Mouse (Mus musculus) layer of hippocampus, postnatal 25 days (tissue): ENCODE results near the gene 1700012B09Rik. TPM values are rescaled to one million over a fixed set of nuclear protein-coding genes. Genes with fewer than 3 reads are reported as not detected.

Experiments
- DNase-seq, 2 experiments: peaks; one replicate each; pipeline ENCODE4 v3.0.0; 2022; ENCODE audit warnings: mixed read lengths in 2 of 2, low spot score in 1 of 2; ENCODE audit errors: extremely low spot score in 1 of 2
- total RNA-seq, 2 experiments: library from RNA; stranded (reverse); gene quantifications; 2 replicates each; pipeline ENCODE4 v1.2.3; 2021

Gene 1700012B09Rik
- under 1 TPM in 1 of 2 experiments, not detected in 1; 0.42 TPM for total RNA-seq

DNA sequence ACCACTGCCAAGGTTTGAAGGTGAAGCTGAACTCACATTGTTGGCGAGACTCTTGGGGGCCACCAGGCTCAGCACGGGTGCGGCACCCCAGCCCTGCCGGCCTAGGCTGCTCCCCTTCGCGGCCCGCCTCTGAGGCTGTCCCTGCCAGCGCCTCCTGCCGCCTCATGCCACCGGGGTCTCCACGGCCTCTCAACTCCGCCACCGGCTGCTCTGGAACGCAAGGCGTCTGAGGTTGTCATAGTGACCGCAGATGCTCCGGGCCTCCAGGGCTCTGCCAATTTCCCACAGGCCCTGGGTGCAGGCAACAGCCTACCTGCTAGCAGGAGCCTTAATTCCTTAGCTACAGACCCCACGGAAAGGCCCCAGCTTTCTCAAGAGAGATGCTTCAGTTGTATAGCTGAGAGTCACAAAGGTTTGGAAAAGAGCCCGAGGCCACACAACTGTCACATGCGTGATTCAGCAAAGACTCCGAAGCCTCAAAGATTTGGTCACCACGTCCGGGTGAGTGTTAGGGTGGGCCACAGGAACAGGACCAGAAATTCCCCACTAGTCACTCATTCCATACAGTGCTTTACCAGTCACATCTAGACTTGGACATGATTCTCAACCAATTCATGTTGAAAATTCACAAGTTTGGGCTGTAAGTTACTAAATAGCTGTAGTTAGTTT lies at the start of gene 1700012B09Rik:
Gene 1700012B09Rik (minus strand): TSS at position 228 of the 669 bp plus-strand sequence.
- DNase-seq = no peak

DNA sequence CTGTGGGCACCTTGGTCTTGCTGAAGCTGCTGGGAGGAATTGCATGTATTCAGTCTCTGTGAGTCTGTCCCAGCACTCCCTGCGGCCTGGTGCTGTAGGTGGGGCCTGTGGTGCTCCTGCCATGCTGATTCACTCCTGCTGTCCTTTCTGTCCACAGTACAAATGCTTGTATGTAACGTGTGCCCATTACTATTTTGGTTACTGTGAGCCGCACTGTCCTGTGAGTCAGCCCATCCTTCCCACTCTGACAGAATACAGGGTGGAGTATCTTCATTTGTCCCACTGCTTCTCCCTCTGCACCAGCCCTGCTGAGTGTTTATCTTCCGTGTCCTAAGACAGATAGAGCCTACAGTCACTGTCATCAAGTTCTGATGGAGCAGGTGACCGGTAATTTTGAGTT lies 39.3 kb upstream of the 1700012B09Rik start:
- DNase-seq = no peak

DNA sequence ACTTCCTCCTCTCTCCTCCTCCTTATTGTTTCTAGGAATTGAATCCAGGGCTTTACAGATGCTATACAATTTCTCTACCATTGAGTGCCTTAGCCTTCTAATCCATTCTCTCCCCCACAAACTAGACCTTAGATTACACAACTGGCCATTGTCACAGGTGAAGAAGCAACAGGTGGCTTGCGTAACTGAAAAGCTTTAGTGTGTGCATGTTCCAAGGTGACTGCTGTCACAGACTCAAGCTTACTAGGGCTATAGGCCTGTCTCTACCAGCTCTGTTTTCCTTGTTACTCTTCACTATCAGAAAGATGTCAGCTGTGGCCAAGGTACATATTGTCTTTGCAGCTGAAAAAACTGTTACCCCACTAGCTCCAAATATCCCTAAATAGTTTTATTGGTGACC lies 36.0 kb upstream of the 1700012B09Rik start:
- DNase-seq = no peak

DNA sequence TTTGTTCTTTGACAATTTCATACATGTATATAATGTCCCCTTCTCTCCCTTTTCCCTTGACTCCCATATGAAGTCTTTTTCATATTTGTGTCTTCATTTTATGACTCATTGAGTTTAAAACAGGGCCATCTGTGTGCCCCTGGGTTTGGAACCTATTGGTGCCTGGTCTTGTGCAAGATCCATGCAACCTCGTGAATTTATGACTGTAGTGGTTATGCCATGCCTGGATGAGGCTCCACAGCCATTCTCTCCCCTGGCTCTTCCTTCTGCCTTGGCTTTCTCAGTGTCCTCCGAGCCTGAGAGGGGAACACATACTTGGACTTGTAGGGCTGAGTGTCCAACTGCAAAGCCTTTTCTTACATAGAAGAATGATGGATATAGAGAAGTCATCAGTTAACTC lies 34.9 kb upstream of the 1700012B09Rik start:
- no peak for DNase-seq

DNA sequence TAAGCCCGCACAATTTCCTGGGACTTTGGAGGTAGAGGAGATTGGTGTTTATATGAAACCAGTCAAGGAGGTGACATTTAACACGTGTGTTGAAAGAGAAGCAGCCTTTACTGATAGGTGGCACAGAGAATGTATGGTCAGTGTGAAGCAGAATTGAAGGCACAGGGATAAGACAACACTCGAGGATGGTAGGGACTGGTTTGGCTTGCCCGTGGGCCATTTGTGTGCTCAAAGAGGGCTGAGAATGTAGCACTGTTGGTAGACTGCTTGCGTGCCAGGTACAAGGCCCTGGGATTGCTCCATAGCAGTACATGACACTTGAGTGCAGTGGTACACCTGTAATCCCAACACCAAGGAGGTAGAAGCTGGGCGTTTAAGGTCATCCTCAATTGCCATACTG lies 16.5 kb upstream of the 1700012B09Rik start:
- no peak for DNase-seq

DNA sequence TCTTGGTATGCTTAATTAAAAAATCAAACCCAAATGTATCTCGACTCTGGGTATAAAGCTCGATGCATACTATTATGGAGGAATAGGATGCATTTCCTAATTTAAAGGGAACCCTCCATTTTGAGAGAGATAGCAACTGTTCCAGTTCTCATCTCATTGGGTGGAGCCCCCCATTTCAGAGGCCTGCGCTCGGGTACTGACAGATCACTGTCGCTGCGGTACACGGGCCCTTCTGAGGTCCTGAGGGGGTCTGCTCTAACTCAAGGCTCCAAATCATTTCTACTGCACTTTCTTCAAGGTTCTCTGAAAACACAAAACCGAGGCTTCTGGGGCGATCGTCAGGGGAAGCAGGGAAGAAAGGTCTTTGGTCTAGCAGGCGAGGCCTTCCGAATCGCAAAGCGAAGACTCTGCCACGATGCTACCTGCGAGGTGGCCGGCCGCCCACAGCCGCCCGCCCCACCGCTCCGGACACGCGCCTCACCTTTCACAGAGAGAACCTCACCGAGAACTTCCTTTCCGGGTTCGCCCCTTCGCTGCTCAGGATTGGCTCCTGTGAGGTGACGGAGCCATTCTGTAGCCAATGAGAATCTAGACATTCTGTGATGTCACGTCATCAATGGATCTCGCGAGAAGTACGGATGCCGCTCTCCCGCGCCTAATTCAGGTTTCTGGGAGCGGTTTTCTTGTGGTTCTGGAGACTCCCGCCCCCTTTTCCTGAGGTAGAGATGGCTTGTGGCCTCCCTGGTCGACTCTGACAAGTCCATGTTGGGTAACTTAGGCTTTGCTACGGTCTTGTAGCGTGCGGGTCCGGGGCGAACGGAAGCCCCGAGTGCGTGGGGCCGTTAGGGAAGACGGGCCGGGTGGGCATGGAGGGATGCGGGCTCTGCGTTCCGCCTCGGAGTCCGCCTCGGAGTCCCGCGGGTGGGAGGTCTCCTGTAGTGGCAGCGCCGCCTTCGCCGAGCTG lies 13.5 kb upstream of the 1700012B09Rik start, which contains the start of the genes Mre11a and Ankrd49:
Gene Mre11a (plus strand): TSS at position 616 of the 964 bp plus-strand sequence.
Gene Ankrd49 (minus strand): TSS at position 818 of the 964 bp plus-strand sequence.
- DNase-seq = peak; percentile 81 to 84

DNA sequence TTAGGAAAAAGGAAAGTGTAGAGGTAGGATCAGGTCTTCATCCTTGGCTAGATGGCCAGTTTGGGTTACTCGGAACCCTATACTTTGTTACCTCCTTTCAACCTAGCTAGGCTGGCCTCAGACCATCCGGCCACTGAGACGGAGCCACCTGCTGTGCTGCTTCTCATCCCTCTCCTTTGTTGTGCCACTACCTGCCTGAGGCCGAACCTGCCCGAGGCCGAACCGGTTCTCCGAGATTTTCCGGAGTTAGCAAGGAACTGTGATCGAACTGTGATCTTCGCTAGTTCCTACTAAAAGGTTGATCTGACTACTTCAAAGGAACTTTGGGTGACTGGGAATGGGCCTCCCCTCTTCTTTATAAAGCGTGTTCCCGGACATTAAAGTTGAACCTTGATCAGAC lies 7.5 kb upstream of the 1700012B09Rik start:
- DNase-seq = no peak

DNA sequence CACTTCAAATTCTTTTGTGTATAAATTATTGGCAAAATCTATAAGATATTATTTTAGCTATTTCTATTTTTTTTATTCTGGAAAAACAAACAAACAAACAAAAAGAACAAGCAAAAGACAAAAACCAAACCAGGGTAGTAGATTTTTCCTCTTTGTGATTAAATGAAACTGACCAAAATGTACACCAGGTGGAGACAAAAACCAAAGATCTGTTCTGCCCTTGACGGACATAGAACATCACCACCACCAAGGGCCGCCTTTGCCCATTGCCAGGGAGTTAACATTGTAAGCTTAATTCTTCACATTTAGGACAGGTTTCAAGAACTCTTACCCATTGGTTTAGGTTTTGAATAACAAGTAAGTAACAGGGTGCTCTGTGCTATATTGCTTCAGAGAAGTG lies 3.0 kb upstream of the 1700012B09Rik start:
- no peak for DNase-seq

DNA sequence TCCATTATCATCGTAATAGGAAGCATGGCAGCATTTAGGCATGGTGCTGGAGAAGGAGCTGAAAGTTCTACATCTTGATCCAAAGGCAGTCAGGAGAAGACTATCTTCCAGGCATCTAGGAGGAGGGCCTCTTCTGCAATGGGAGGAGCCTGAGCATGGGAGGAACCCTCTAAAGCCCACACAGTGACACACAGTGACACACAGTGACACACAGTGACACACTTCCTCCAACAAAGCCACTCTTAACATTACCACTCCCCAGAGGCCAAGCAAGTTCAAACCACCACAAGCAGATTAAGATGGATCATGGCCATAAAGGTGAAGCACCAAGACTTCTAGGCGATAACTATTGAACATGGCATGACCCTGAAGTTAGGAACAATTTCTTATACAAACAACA lies 1.2 kb upstream of the 1700012B09Rik start:
- no peak for DNase-seq

DNA sequence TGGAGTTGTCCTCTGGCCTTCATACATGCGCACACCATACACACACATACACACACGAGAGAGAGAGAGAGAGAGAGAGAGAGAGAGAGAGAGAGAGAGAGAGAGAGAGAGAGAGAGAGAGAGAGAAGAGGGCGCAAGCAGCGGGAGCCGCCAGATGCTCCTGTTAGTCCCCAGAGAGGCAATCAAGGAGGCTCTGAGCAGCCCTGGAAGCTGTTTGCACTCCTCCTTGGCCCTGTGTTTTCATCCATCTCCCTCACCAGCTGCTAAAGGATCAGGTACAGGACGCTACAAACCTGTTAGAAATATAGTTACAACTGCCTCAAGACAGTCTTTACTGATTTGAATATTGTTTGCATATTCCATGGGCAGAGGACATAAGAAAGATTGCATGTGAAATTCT lies 1.0 kb downstream of the 1700012B09Rik start:
- DNase-seq = no peak

DNA sequence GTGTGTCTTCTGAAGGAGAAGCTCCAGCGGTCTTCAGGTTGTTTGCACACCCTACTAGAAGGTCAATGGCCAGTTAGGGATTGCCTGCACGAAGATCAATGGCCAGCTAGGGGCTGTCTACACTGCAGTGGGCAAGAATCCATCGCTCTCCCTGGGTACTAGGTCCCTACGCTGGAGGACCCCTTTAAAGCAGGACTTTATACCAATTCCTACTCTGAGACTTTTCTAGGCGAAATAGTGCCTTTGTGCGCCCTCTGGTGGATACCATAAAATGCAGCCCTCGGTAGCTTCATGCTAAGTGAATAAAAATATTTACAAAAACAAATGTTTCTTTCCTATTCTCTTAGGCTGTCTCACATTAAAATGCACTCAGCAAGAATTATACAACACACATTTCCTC lies 6.1 kb downstream of the 1700012B09Rik start:
- peak in 1 of 2 experiments; percentile 77 for DNase-seq

DNA sequence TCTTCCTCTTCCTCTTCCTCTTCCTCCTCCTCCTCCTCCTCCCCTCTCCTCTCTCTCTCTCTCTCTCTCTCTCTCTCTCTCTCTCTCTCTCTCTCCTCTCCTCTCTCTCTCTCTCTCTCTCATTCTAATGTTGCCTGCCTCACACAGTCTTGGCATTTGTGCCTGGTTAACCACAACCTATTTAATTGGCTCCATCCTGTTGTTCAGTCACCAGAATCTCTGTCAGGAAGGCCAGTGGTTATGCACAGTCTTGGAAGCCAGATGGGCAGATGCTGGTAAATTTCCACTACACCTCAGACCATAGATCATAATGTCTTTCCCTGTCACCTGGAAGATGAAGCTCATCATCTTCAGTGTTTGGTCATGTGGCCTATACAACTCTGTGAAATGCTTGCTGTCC lies 11.6 kb downstream of the 1700012B09Rik start:
- DNase-seq = no peak

DNA sequence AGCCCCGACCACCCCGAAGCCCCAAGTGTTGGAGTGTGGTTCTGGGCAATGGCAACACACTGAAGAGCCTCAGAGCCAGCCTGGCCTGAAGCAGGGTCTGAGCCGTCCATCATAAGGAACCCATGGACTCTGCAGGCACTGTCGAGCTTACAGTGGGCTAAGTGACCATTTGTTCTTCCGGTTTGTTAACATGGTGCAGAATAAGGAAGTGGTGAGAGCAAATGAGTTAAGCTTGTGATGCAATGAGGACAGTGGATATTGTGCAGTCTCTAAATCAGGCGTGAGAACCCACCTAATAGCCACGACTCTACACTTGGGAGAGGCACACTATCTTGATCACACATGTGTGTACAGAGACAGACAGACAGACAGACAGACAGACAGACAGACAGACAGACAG lies 12.2 kb downstream of the 1700012B09Rik start:
- DNase-seq = no peak

DNA sequence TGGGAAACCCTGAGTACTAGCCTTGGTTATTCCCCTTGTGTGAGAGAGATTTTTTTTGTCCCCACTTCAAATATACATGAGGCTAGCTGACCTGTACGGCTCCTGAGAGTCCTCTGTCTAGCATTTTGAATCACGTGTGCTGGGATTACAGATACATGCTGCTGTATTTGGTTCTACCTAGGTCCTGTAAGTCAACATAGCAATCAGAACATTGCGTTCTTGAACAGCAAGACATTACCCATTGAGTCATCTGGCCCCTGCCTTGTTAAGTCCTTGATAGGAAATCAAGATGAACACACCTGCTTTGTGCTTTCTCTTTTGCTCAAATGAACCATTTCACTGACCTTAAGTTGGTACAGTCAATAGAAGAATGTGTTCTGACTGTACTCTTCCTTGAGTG lies 16.4 kb downstream of the 1700012B09Rik start:
- no peak for DNase-seq

DNA sequence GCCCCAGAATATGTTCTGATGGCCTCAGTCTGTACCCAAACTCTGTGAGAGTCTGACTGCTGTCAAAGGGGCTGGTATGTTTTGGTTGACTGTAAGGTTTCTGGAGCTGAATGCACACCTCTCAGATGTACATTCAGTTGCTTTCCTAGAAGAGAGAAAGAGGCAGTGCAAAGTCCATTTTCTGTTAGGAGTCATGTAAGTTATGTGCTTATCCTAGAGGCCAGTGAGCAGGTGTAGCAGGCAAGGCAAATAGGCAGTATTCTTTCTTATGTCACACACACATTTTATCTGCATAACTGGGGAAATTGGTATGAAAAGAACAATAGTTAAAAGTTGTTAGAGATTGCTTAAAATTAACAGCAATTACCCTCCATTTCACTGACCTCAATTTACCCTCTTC lies 16.9 kb downstream of the 1700012B09Rik start:
- no peak for DNase-seq

DNA sequence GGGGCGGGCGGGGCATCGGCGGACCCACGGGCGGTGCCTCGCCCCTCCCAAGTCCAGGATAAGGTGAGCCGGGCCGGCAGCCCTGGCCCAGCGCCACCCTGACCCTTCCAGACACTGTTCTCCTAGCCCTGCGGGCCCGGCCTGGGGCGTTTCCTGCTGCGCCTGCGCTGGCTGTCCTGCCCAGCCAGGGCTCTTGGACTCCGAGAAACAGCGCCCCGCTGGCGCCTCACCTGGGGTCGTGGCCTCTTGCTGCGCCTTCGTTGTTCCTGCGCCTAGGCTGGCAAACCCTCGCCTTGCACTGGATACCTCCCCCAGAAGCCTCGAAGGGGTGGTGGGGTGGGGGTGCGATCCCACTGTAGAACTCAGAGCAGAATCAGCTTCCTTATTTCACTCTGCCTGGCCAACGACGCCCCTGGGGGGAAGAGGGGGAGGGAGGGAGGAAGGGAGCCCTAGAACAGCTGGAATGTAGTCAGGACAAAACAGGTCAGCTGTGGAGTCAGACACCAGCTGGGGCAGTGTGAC lies 18.8 kb downstream of the 1700012B09Rik start, which contains the start of gene Fut4:
Gene Fut4 (minus strand): TSS at position 393 of the 522 bp plus-strand sequence.
- DNase-seq = no peak

DNA sequence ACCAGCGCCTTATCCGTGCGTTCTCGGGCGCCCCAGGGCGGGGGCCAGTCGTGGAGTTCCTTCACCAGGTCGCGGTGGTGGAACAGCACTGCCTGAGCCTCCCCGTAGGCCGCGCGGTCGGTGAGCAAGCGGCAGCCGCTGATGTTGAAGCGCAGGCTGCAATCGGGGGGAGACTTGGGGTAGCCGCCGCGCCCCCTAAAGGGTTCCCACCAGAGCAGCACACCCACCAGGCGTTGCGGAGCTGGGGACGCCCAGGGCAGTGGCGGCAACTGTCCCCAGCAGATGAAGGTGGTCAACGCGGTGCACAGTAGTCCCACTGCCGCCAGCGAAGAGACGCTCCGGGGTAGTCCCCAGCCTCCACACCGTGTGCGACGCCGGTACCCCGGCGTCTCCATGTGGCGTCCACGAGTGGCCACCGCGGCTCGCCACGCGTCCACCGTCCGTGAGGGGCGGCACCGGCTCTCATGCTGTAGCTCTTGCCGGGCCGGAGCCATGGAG lies 19.3 kb downstream of the 1700012B09Rik start:
- no peak for DNase-seq

DNA sequence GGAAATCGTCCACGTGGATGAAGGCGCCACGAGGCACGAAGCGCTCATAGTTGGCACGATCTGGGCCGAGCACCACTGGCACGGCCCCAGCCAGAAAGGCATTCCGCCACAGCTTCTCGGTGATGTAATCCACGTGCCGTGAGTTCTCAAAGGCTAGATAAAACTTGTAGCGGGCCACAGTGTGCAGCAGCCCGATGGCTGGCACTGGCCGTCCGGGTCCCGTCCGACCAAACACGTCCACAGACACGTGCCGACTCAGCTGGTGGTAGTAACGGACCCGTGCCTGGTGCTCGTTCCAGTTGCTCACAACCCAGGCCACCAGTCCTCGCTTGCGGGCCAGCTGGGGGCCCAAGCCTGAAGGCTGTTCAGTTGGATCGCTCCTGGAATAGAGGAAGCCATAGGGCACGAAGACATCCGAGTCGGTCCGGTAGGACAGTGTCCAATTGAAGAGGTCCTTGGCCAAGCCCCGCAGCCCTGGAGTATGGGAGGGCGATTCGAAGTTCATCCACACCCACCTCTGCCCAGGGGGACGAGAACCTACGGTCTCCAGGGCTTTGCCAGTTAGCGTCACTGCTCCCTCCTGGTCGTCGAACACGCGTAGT lies 19.8 kb downstream of the 1700012B09Rik start:
- no peak for DNase-seq

DNA sequence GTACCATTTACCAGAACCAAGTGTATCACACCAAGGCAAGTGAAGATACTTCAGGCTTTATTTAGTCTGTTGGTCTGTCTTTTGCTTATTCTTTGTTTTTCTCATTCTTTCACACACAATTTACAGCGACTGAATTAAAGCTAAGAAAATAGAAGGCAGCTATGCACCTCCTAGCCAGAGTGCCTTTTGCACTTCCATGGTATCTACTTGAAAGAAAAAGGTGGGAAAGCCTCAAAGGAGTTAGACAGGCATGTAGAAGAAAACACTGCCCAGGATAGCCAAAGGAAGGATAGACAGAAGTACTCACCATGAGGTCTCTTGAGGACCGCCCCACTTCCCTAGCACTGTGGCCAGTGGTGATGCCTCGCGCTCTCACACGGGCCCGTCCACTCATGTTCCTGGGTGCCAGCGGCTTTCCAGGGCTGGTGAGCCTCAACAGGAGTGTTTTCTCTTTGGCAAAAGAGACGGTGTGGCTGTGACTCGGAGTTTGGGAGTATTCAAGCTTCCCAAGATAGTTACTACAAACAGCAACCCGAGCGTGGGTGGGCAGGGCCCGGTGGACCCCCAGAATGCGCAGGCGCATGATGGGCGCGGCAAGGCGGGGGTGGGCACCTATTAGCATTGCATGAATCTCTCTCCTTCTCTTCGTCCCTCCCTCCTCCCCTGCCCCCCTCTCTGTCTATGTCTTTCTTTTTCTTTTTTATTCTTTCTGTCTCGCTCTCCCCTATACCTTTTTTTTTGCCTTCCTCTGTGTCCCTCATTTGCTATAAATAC lies 30.5 kb downstream of the 1700012B09Rik start, which contains the start of gene Piwil4:
Gene Piwil4 (minus strand): TSS at position 583 of the 774 bp plus-strand sequence.
- no peak for DNase-seq
